28 mouse cellular contexts compared by ENCODE assay signal in the genomic region with DNA sequence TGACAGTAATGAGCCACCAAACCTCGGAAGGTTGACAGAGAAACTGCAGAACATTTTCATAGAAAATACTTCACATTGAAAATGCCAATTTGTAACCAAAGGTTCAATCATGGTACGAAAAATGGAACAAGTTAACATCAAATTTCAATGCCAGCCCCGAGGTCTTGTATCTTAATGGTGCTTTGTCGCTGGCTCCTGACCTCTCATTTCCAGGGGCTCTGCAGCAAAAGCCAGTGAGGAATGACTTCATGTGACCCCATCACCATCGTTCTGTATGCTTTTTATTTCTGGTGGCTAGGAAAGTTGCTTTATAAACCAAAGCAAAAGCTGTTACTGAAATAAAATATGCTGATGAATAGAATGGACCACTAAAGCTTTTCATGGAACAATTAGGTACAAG.
"Had no signal": no experiment of that assay in that cellular context is flagged by ENCODE, and none has a peak within 500 bp of the region (broad histone marks: within the 10 kb centered on the region; RNA-seq: fewer than 3 reads in every experiment).

No protein-coding gene starts in this region.

- DNase-seq: cerebellum, adult 2 months; cerebellum, adult 8-10 months; cerebellum, adult 9-10 months; cerebellum, adult 9-11 months; cerebellum, postnatal 10 days; cerebellum, postnatal 14 days; cerebellum, postnatal 25 days; cerebellum, postnatal 36 days; embryo, embryonic 11 days; gastrocnemius, adult 2 months; gastrocnemius, postnatal 10 days; gastrocnemius, postnatal 14 days; gastrocnemius, postnatal 25 days; gastrocnemius, postnatal 36 days; heart, adult 18-20 months; heart, adult 2 months had no signal

- H3K9me3 ChIP-seq: embryonic facial prominence, embryonic 10.5 days; embryonic facial prominence, embryonic 12.5 days; embryonic facial prominence, embryonic 13.5 days; embryonic facial prominence, embryonic 15.5 days; forebrain, embryonic 10.5 days; forebrain, embryonic 12.5 days; forebrain, embryonic 13.5 days; forebrain, embryonic 15.5 days had no signal

- H3K36me3 ChIP-seq: embryonic facial prominence, embryonic 10.5 days; embryonic facial prominence, embryonic 12.5 days; embryonic facial prominence, embryonic 13.5 days; embryonic facial prominence, embryonic 15.5 days; forebrain, embryonic 10.5 days; forebrain, embryonic 12.5 days; forebrain, embryonic 15.5 days had no signal

- H3K4me1 ChIP-seq: embryonic facial prominence, embryonic 10.5 days; embryonic facial prominence, embryonic 12.5 days; embryonic facial prominence, embryonic 13.5 days; embryonic facial prominence, embryonic 15.5 days had no signal

- H3K27me3 ChIP-seq: embryonic facial prominence, embryonic 12.5 days; embryonic facial prominence, embryonic 13.5 days; embryonic facial prominence, embryonic 15.5 days; forebrain, embryonic 12.5 days; forebrain, embryonic 13.5 days; forebrain, embryonic 15.5 days had no signal

- H3K4me2 ChIP-seq: embryonic facial prominence, embryonic 12.5 days; embryonic facial prominence, embryonic 13.5 days; embryonic facial prominence, embryonic 15.5 days; forebrain, embryonic 12.5 days; forebrain, embryonic 13.5 days; forebrain, embryonic 15.5 days had no signal

- H3K9ac ChIP-seq: embryonic facial prominence, embryonic 12.5 days; embryonic facial prominence, embryonic 13.5 days; embryonic facial prominence, embryonic 15.5 days; forebrain, embryonic 12.5 days; forebrain, embryonic 13.5 days; forebrain, embryonic 15.5 days; forebrain, postnatal 0 days had no signal

- H3K4me3 ChIP-seq: embryonic facial prominence, embryonic 10.5 days; embryonic facial prominence, embryonic 12.5 days; embryonic facial prominence, embryonic 13.5 days; embryonic facial prominence, embryonic 15.5 days; erythroblast, embryonic 14.5 days; forebrain, embryonic 10.5 days; forebrain, embryonic 12.5 days; forebrain, embryonic 13.5 days; forebrain, embryonic 15.5 days; gastrocnemius, adult 2 months; heart, adult 2 months had no signal

- H3K27ac ChIP-seq: embryonic facial prominence, embryonic 10.5 days; embryonic facial prominence, embryonic 12.5 days; embryonic facial prominence, embryonic 13.5 days; embryonic facial prominence, embryonic 15.5 days; forebrain, embryonic 10.5 days; forebrain, embryonic 12.5 days; forebrain, embryonic 13.5 days; forebrain, embryonic 15.5 days; gastrocnemius, adult 2 months; heart, adult 2 months had no signal

- ATAC-seq: forebrain, embryonic 13.5 days; forebrain, embryonic 14.5 days; forebrain, embryonic 15.5 days; forebrain, embryonic 16.5 days; forebrain, postnatal 0 days had no signal
